Mouse (Mus musculus): ENCODE measurements around the gene Gm9999.

The Gm9999 gene

GRCm38 (mm10) chr7:47030517-47031193 is 47.3 kb downstream of the Gm9999 start:
- no peak for DNase-seq

- no peak for DNase-seq
Observed at GRCm38 (mm10) chr7:47031371-47031770, 48.0 kb downstream of the Gm9999 start.

- DNase-seq: no peak
Observed at GRCm38 (mm10) chr7:47034785-47035384, 51.5 kb downstream of the Gm9999 start.

GRCm38 (mm10) chr7:47035426-47035825 is 52.0 kb downstream of the Gm9999 start:
- no peak for DNase-seq
